Mouse (Mus musculus): ENCODE results near the gene Spop.

DNA sequence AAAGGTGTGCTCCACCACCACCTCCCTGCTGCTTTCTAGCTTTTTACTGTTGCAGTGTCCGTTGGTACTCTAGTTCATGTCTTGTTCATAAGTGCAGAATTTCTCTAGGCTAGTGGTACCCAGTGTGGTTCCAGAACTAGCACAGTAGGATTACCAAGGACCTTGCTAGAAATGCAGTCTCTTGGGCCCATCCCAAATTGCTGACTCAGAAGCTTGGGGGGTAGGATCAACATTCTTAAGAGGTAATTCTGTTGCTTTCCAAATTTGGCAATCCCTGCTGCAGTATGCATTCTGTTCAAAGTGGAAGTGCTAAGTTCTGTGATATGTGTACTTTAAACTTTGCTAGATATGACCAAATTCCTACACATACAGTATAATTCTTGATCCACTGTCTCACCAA is 53.9 kb downstream of the Spop start:
- TF ChIP-seq POLR2A (IDR thresholded peaks at IDR 0.05; ENCODE audit: insufficient read depth, low read length): no peak
- no peak for TF ChIP-seq CTCF (IDR thresholded peaks at IDR 0.05; ENCODE audit: low read depth, low read length)
- no peak for TF ChIP-seq EP300 (IDR thresholded peaks at IDR 0.05; ENCODE audit: insufficient read depth, low read depth, low read length)
